Mouse (Mus musculus): ENCODE measurements around the gene Cux2. TPM values are rescaled to one million over a fixed set of nuclear protein-coding genes. Genes with fewer than 3 reads are reported as not detected.

Cux2 gene
- polyA plus RNA-seq, 1 experiment from 2014 or later: 6.4 TPM

GRCm38 (mm10) chr5:121893581-121893980 lies 156.3 kb downstream of the Cux2 start:
- Histone ChIP-seq H3K4me3 (no peak overlapping the region), H3K36me3 (no peaks in the 10 kb centered on the region), H3K4me1 (peaks cover 25% of the 10 kb centered on the region), H3K27ac (replicated peaks) (no peak overlapping the region), H3K9me3 (replicated peaks) (no peaks in the 10 kb centered on the region), H3K27me3 (ENCODE audit: low read depth, poor library complexity, severe bottlenecking) (peaks cover 21% of the 10 kb centered on the region; the same call in 1 of the 2 replicates)
- 41% methylated on average over 3 of the region's 3 CpGs for WGBS
- no peak for DNase-seq (ENCODE audit: low spot score)

- Histone ChIP-seq H3K4me3 (no peak overlapping the region), H3K36me3 (peaks cover under 1% of the 10 kb centered on the region; the same call in 1 of the 2 replicates), H3K27ac (replicated peaks) (0 out of 2 replicates have a peak overlapping the region, but pooled peaks have one; percentile 6), H3K9me3 (replicated peaks) (peaks cover 6% of the 10 kb centered on the region), H3K4me1 (peaks cover 25% of the 10 kb centered on the region), H3K27me3 (ENCODE audit: low read depth, poor library complexity, severe bottlenecking) (peaks cover 21% of the 10 kb centered on the region; the same call in 1 of the 2 replicates)
- no peak for DNase-seq (ENCODE audit: low spot score)
- WGBS: 89% methylated on average over 14 of the region's 14 CpGs
These were observed 157.6 kb downstream of the Cux2 start for GRCm38 (mm10) chr5:121892281-121892680.

GRCm38 (mm10) chr5:121890925-121891324 lies 159.0 kb downstream of the Cux2 start:
- Histone ChIP-seq H3K36me3 (peaks cover 12% of the 10 kb centered on the region), H3K27me3 (ENCODE audit: low read depth, poor library complexity, severe bottlenecking) (peaks cover 21% of the 10 kb centered on the region; the same call in 1 of the 2 replicates), H3K27ac (replicated peaks) (no peak overlapping the region), H3K4me3 (no peak overlapping the region), H3K4me1 (peaks cover 25% of the 10 kb centered on the region), H3K9me3 (replicated peaks) (peaks cover 6% of the 10 kb centered on the region)
- 94% methylated on average over 7 of the region's 7 CpGs for whole genome bisulfite sequencing
- no peak for DNase-seq (ENCODE audit: low spot score)

- Histone ChIP-seq H3K9me3 (replicated peaks) (peaks cover 6% of the 10 kb centered on the region), H3K4me1 (peaks cover 21% of the 10 kb centered on the region), H3K4me3 (no peak overlapping the region), H3K27me3 (ENCODE audit: low read depth, poor library complexity, severe bottlenecking) (peaks cover 21% of the 10 kb centered on the region; the same call in 1 of the 2 replicates), H3K27ac (replicated peaks) (0 out of 2 replicates have a peak overlapping the region, but pooled peaks have one; percentile 17), H3K36me3 (peaks cover 17% of the 10 kb centered on the region)
- DNase-seq (ENCODE audit: low spot score): peak; percentile 24
- 44% methylated on average over 9 of the region's 9 CpGs for WGBS
These were observed 160.0 kb downstream of the Cux2 start for GRCm38 (mm10) chr5:121889819-121890362.

- H3K4me1 ChIP-seq: peaks cover 18% of the 10 kb centered on the region
- H3K27me3 ChIP-seq (ENCODE audit: low read depth, poor library complexity, severe bottlenecking): peaks cover 21% of the 10 kb centered on the region; the same call in 1 of the 2 replicates
- peaks cover 17% of the 10 kb centered on the region for H3K36me3 ChIP-seq
- no peak overlapping the region for H3K27ac ChIP-seq (replicated peaks)
- no peak overlapping the region for H3K4me3 ChIP-seq
- peaks cover 6% of the 10 kb centered on the region for H3K9me3 ChIP-seq (replicated peaks)
- 65% methylated on average over 13 of the region's 13 CpGs for WGBS
- DNase-seq (ENCODE audit: low spot score): no peak
These were observed 160.5 kb downstream of the Cux2 start for GRCm38 (mm10) chr5:121889375-121889774.

- H3K9me3 ChIP-seq (replicated peaks): peaks cover 6% of the 10 kb centered on the region
- no peak overlapping the region for H3K27ac ChIP-seq (replicated peaks)
- H3K36me3 ChIP-seq: peaks cover 33% of the 10 kb centered on the region
- H3K4me3 ChIP-seq: no peak overlapping the region
- WGBS: 82% methylated on average over 8 of the region's 8 CpGs
- peaks cover 3% of the 10 kb centered on the region; the same call in 1 of the 2 replicates for H3K4me1 ChIP-seq
- DNase-seq (ENCODE audit: low spot score): no peak
- no peaks in the 10 kb centered on the region for H3K27me3 ChIP-seq (ENCODE audit: low read depth, poor library complexity, severe bottlenecking)
These were observed 166.5 kb downstream of the Cux2 start for GRCm38 (mm10) chr5:121883356-121883755.

- Histone ChIP-seq H3K36me3 (peaks cover 38% of the 10 kb centered on the region), H3K9me3 (replicated peaks) (no peaks in the 10 kb centered on the region; the same call in 1 of the 2 replicates), H3K27me3 (ENCODE audit: low read depth, poor library complexity, severe bottlenecking) (no peaks in the 10 kb centered on the region), H3K4me1 (peaks cover 3% of the 10 kb centered on the region; the same call in 1 of the 2 replicates), H3K4me3 (no peak overlapping the region), H3K27ac (replicated peaks) (no peak overlapping the region)
- peak; percentile 31 for DNase-seq (ENCODE audit: low spot score)
- WGBS: 57% methylated on average over 6 of the region's 6 CpGs
These were observed 170.7 kb downstream of the Cux2 start for GRCm38 (mm10) chr5:121879211-121879610.

- no peaks in the 10 kb centered on the region; the same call in 1 of the 2 replicates for H3K9me3 ChIP-seq (replicated peaks)
- no peaks in the 10 kb centered on the region; the same call in 1 of the 2 replicates for H3K27me3 ChIP-seq (ENCODE audit: low read depth, poor library complexity, severe bottlenecking)
- H3K4me1 ChIP-seq: no peaks in the 10 kb centered on the region
- peaks cover 42% of the 10 kb centered on the region for H3K36me3 ChIP-seq
- no peak overlapping the region for H3K27ac ChIP-seq (replicated peaks)
- no peak overlapping the region for H3K4me3 ChIP-seq
- 91% methylated on average over 17 of the region's 17 CpGs for WGBS
- DNase-seq (ENCODE audit: low spot score): no peak
These were observed 171.2 kb downstream of the Cux2 start for GRCm38 (mm10) chr5:121878703-121879102.

GRCm38 (mm10) chr5:121876901-121877300 lies 173.0 kb downstream of the Cux2 start:
- Histone ChIP-seq H3K27me3 (ENCODE audit: low read depth, poor library complexity, severe bottlenecking) (no peaks in the 10 kb centered on the region; the same call in 1 of the 2 replicates), H3K9me3 (replicated peaks) (no peaks in the 10 kb centered on the region; the same call in 1 of the 2 replicates), H3K4me1 (no peaks in the 10 kb centered on the region), H3K27ac (replicated peaks) (no peak overlapping the region), H3K4me3 (no peak overlapping the region), H3K36me3 (peaks cover 46% of the 10 kb centered on the region)
- WGBS: 87% methylated on average over 12 of the region's 12 CpGs
- no peak for DNase-seq (ENCODE audit: low spot score)

- Histone ChIP-seq H3K36me3 (peaks cover 45% of the 10 kb centered on the region), H3K9me3 (replicated peaks) (no peaks in the 10 kb centered on the region; the same call in 1 of the 2 replicates), H3K27me3 (ENCODE audit: low read depth, poor library complexity, severe bottlenecking) (no peaks in the 10 kb centered on the region; the same call in 1 of the 2 replicates), H3K4me1 (no peaks in the 10 kb centered on the region), H3K27ac (replicated peaks) (no peak overlapping the region), H3K4me3 (no peak overlapping the region)
- no peak for DNase-seq (ENCODE audit: low spot score)
- WGBS: 88% methylated on average over 12 of the region's 12 CpGs
These were observed 174.9 kb downstream of the Cux2 start for GRCm38 (mm10) chr5:121875041-121875440.

- no peaks in the 10 kb centered on the region for H3K9me3 ChIP-seq (replicated peaks)
- H3K27ac ChIP-seq (replicated peaks): no peak overlapping the region
- no peaks in the 10 kb centered on the region for H3K4me1 ChIP-seq
- H3K27me3 ChIP-seq (ENCODE audit: low read depth, poor library complexity, severe bottlenecking): no peaks in the 10 kb centered on the region; the same call in 1 of the 2 replicates
- no peak overlapping the region for H3K4me3 ChIP-seq
- DNase-seq (ENCODE audit: low spot score): peak; percentile 84
- 7% methylated on average over 4 of the region's 4 CpGs for WGBS
- H3K36me3 ChIP-seq: peaks cover 44% of the 10 kb centered on the region
These were observed 177.7 kb downstream of the Cux2 start for GRCm38 (mm10) chr5:121872158-121872557.

GRCm38 (mm10) chr5:121871515-121872030 lies 178.3 kb downstream of the Cux2 start:
- H3K36me3 ChIP-seq: peaks cover 44% of the 10 kb centered on the region
- WGBS: 87% methylated on average over 13 of the region's 13 CpGs

GRCm38 (mm10) chr5:121870832-121871231 lies 179.1 kb downstream of the Cux2 start:
- DNase-seq (ENCODE audit: low spot score): no peak
- H3K4me1 ChIP-seq: no peaks in the 10 kb centered on the region
- no peak overlapping the region for H3K4me3 ChIP-seq
- no peak overlapping the region for H3K27ac ChIP-seq (replicated peaks)
- H3K9me3 ChIP-seq (replicated peaks): no peaks in the 10 kb centered on the region
- no peaks in the 10 kb centered on the region; the same call in 1 of the 2 replicates for H3K27me3 ChIP-seq (ENCODE audit: low read depth, poor library complexity, severe bottlenecking)
- 71% methylated on average over 6 of the region's 6 CpGs for WGBS
- H3K36me3 ChIP-seq: peaks cover 37% of the 10 kb centered on the region

More at GRCm38 (mm10) chr5:121871515-121872030, 178.3 kb downstream of the Cux2 start:
- H3K4me1 ChIP-seq: no peaks in the 10 kb centered on the region
- no peak overlapping the region for H3K4me3 ChIP-seq
- DNase-seq (ENCODE audit: low spot score): no peak
- H3K27me3 ChIP-seq (ENCODE audit: low read depth, poor library complexity, severe bottlenecking): no peaks in the 10 kb centered on the region; the same call in 1 of the 2 replicates
- H3K9me3 ChIP-seq (replicated peaks): no peaks in the 10 kb centered on the region
- H3K27ac ChIP-seq (replicated peaks): no peak overlapping the region
